Mouse (Mus musculus): ENCODE measurements around the gene Ddx19a.
"Not testable (repeated sequence)": the region's sequence is repeated elsewhere in the genome, so short reads cannot be mapped to it uniquely, and the experiment has no call there.

Gene Ddx19a

DNA sequence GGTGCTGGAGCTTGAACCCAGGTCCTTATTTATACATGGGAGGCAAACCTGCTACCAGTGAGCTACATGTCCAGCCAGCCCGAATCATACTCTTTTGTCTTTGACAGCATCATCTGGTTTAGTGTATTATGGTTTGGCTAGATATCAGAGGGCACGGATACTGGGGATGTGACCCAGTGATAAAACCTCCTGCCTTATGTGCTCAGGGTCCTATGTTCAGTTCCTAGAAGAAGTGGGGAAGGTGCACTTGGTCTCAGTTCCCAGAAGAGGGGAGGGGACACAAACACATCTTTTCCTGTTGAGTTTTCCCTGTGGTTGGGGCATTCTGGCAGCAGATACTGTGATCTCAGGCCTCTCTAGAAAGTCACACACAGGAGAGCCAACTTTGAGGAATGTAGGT, 64.3 kb downstream of the Ddx19a start:
- DNase-seq (ENCODE audit: low spot score) = no peak

GRCm38 (mm10) chr8:110932444-110932843, 65.2 kb downstream of the Ddx19a start:
- no peak for DNase-seq (ENCODE audit: low spot score)

GRCm38 (mm10) chr8:110931176-110931939, 66.2 kb downstream of the Ddx19a start:
- no peak for DNase-seq (ENCODE audit: low spot score)

- DNase-seq (ENCODE audit: low spot score) = not testable (repeated sequence)
Measured at GRCm38 (mm10) chr8:110929672-110930071, 67.9 kb downstream of the Ddx19a start.

DNA sequence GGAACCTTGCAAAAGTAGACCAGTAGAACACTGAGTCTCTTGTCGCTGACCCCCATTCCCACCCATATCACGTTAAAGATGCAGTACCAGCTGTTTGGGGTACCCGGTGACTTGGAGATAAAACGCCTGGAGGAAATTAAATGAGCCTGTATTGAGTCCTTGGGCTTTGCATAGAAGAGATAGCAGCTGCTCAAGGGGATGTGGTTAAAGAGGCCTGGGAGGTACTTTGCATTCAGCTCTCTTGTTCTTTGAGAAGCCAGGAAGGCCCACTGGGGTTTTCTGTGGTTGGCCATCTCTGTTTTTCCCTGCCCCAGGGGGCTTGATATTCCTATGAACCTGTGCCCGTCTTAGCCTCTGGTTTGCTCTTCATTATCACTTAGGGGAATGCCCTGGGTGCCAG, 68.5 kb downstream of the Ddx19a start:
- DNase-seq (ENCODE audit: low spot score) = no peak

DNA sequence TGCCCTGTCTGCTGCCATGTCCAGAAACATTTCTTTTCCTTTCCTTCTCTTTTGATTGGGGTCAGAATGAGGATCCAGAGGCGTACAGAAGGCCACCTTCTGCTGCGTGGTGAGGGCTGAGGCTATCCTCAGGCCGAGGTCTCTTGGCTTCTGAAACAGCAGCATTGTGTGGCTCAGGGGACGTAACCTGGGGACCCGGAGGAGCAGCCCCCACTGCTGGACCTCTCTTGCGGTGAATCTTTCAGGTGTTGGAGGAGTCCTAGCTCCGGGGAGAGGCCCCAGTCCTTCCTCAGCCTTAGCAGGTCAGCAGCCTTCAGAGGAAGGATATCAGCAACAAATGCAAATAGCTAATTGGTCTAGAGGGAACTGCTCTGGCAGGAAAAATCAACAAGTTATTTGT, 69.2 kb downstream of the Ddx19a start:
- no peak for DNase-seq (ENCODE audit: low spot score)

DNA sequence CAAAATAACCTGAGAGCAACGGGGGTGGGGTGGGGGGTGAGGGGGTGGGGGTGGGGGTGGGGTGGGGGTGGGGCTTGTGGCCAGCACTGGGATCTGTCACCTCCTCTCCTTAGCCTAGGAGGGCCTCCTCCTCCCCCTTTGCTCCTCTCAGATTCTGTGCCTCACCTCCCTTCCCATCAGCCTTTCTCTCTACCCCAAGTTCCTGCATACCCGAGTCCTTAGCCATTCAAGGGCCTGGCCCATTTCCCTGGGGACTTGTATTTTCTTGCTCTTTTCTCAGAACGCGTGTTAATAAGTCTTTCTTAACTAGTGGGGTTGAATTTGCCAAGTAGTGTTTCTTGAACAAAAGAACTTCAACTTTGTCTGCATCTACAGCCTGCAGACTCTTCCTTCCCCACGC, 70.9 kb downstream of the Ddx19a start:
- DNase-seq (ENCODE audit: low spot score) = no peak

GRCm38 (mm10) chr8:110925691-110926140, 71.9 kb downstream of the Ddx19a start:
- DNase-seq (ENCODE audit: low spot score) = no peak
